Comparison of ENCODE assay signal across 16 mouse cellular contexts in the genomic region with DNA sequence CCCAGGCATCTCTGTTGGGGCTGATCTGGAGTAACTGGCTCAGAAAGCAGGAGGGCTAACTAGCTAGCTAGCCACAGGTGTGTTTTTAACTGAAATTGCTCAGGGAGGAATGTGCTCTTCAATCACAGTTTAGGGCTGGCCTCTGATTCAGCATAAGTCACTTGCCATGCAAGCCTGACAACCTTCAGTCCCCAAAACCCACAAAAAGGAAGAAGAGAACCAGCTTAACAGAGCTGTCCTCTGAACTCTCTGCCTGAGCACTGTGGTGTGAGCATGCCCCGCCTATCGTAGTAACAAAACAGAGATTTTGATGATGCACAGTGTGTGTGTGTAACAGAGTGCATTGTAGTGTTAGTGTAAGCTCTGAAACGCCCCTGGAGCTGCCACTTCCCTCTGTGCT.
"Had no signal": no experiment of that assay in that cellular context is flagged by ENCODE, and none has a peak within 500 bp of the region (broad histone marks: within the 10 kb centered on the region; RNA-seq: fewer than 3 reads in every experiment).

No protein-coding gene starts in this region.

- H3K36me3 ChIP-seq: stomach, embryonic 15.5 days had no signal

- H3K27me3 ChIP-seq: limb, embryonic 12.5 days; midbrain, embryonic 12.5 days; stomach, embryonic 15.5 days had no signal

- H3K27ac ChIP-seq: kidney, postnatal 0 days; layer of hippocampus, adult 2 months; limb, embryonic 12.5 days; liver, embryonic 14.5 days; midbrain, embryonic 12.5 days; stomach, embryonic 15.5 days had no signal

- H3K9ac ChIP-seq: limb, embryonic 12.5 days; liver, embryonic 14.5 days; midbrain, embryonic 12.5 days; stomach, embryonic 15.5 days had no signal

- H3K9me3 ChIP-seq: limb, embryonic 12.5 days; midbrain, embryonic 12.5 days; stomach, embryonic 15.5 days had no signal

- H3K4me3 ChIP-seq: layer of hippocampus, adult 2 months; limb, embryonic 12.5 days; midbrain, embryonic 12.5 days; stomach, embryonic 15.5 days had no signal

- DNase-seq: kidney, adult 9 months; kidney, postnatal 4 days; liver; lung, adult 2 months; lung, postnatal 36 days; right cerebral cortex, postnatal 14 days; thymus, adult 2 months; thymus, postnatal 36 days had no signal

- H3K4me2 ChIP-seq: limb, embryonic 12.5 days; midbrain, embryonic 12.5 days; stomach, embryonic 15.5 days had no signal

- ATAC-seq: lung, postnatal 0 days; midbrain, embryonic 16.5 days had no signal
